Mouse (Mus musculus) G1E (cell line): ENCODE data around the gene Smarcad1.

ENCODE experiments used
- CTCF ChIP-seq: IDR thresholded peaks from 2 replicates; pipeline ENCODE4 v1.5.1; 2012; ENCODE audit warnings: low read depth, low read length, inconsistent platforms, mixed read lengths
- GATA1 ChIP-seq: IDR thresholded peaks from 2 replicates; pipeline ENCODE4 v1.6.1; 2012; ENCODE audit warnings: borderline replicate concordance, low read length, inconsistent platforms, mixed read lengths

GRCm38 (mm10) chr6:65024668-65025067, 17.7 kb upstream of the Smarcad1 start:
- TF ChIP-seq CTCF (no peak), GATA1 (no peak)
